Mouse (Mus musculus): ENCODE results near the gene 1700069L16Rik.

1700069L16Rik gene

GRCm38 (mm10) chr5:113648647-113649211, 75.8 kb downstream of the 1700069L16Rik start:
- in situ Hi-C loops (cut with MseI, MboI), result no loop called here

- in situ Hi-C loops (cut with MseI, MboI), result no loop called here
These were observed 77.4 kb downstream of the 1700069L16Rik start for GRCm38 (mm10) chr5:113647141-113647540.

GRCm38 (mm10) chr5:113644520-113644919, 80.1 kb downstream of the 1700069L16Rik start:
- in situ Hi-C loops (cut with MseI, MboI), result no loop called here

GRCm38 (mm10) chr5:113643107-113643848, 81.3 kb downstream of the 1700069L16Rik start:
- in situ Hi-C loops (cut with MseI, MboI), result no loop called here

Measured in mouse trophoblast stem cell (cell line).